Mouse (Mus musculus): ENCODE measurements at regions not wholly inside any gene's neighbourhood (a gene's known extent, or its start where the extent isn't known, plus 50 kb on each side); places are given as distances from the start of the nearest gene placed in this dataset.

GRCm38 (mm10) chr15:60124461-60124860 lies 108.0 kb upstream of the 4933412E24Rik start:
- H3K9ac ChIP-seq (ENCODE audit: low read length): no peak overlapping the region
- H3K9me3 ChIP-seq (ENCODE audit: control insufficient read depth, low read length): no peaks in the 10 kb centered on the region
- ATAC-seq (ENCODE audit: low read depth): no peak
- H3K4me1 ChIP-seq (replicated peaks; ENCODE audit: control insufficient read depth, insufficient read depth, low read length): no peaks in the 10 kb centered on the region
- WGBS: 20% methylated on average over 3 of the region's 3 CpGs
- no peaks in the 10 kb centered on the region for H3K27me3 ChIP-seq (ENCODE audit: control insufficient read depth, insufficient read depth, low read depth, low read length)
- no peaks in the 10 kb centered on the region for H3K36me3 ChIP-seq (ENCODE audit: control insufficient read depth, insufficient read depth, low read length)
- no peak overlapping the region for H3K4me2 ChIP-seq (ENCODE audit: low read depth, low read length)
- H3K4me3 ChIP-seq (ENCODE audit: low read length): no peak overlapping the region
- no peak overlapping the region for H3K27ac ChIP-seq (ENCODE audit: low read length)

GRCm38 (mm10) chr15:60119926-60120325 lies 103.5 kb upstream of the 4933412E24Rik start:
- Histone ChIP-seq H3K9me3 (ENCODE audit: control insufficient read depth, low read length) (no peaks in the 10 kb centered on the region), H3K4me1 (replicated peaks; ENCODE audit: control insufficient read depth, insufficient read depth, low read length) (no peaks in the 10 kb centered on the region), H3K36me3 (ENCODE audit: control insufficient read depth, insufficient read depth, low read length) (no peaks in the 10 kb centered on the region), H3K4me3 (ENCODE audit: low read length) (no peak overlapping the region), H3K27ac (ENCODE audit: low read length) (no peak overlapping the region), H3K4me2 (ENCODE audit: low read depth, low read length) (no peak overlapping the region), H3K9ac (ENCODE audit: low read length) (no peak overlapping the region), H3K27me3 (ENCODE audit: control insufficient read depth, insufficient read depth, low read depth, low read length) (no peaks in the 10 kb centered on the region)
- 83% methylated on average over 1 of the region's 1 CpGs for WGBS
- ATAC-seq (ENCODE audit: low read depth): no peak

DNA sequence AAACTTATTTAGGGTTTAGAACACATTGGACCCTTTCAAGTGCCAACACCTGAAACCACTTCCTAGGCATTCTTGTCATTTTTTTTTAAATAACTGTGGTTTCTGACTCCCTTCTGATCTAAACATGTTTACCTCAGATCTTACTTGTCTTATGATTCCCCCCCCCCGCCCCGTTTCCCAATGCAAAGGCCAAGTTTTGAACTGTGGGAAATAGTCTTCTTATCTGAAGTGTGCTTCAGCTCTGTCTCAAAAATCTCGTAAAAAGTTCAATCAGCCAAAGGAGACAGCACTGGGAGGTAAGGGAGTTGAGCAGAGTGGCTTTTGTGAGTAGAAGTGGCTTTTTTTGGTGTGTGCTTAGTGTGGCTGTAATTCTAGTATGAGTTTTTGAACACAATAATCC lies 95.5 kb upstream of the 4933412E24Rik start:
- ATAC-seq (ENCODE audit: low read depth): peak; percentile 60; the same call in 1 of the 2 replicates
- Histone ChIP-seq H3K4me1 (replicated peaks; ENCODE audit: control insufficient read depth, insufficient read depth, low read length) (0 out of 2 replicates have a peak, but pooled peaks cover 4% of the 10 kb centered on the region), H3K4me2 (ENCODE audit: low read depth, low read length) (no peak overlapping the region), H3K27ac (ENCODE audit: low read length) (no peak overlapping the region; the same call in 1 of the 2 replicates), H3K9me3 (ENCODE audit: control insufficient read depth, low read length) (no peaks in the 10 kb centered on the region), H3K9ac (ENCODE audit: low read length) (no peak overlapping the region), H3K27me3 (ENCODE audit: control insufficient read depth, insufficient read depth, low read depth, low read length) (no peaks in the 10 kb centered on the region), H3K36me3 (ENCODE audit: control insufficient read depth, insufficient read depth, low read length) (no peaks in the 10 kb centered on the region), H3K4me3 (ENCODE audit: low read length) (no peak overlapping the region)
- 45% methylated on average over 3 of the region's 3 CpGs for whole genome bisulfite sequencing

DNA sequence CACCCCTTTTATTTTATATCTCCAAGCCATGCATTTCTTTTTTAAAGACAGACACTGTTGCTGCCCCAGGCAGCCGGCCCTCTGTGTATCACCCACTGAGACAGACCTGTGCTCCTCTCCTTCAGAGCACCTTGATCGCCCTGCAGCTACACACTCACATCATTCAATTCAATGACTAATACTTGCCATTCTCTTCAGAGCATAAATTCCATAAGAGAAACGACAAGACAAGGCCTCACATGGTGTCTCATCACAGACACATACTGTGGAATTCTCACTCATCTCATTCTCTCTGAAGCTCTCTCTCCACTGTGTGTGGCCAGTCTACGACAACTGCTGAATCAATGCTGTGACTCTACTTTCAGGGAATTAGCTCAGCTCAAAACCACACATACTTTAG lies 94.6 kb upstream of the 4933412E24Rik start:
- ATAC-seq (ENCODE audit: low read depth): no peak
- Histone ChIP-seq H3K27ac (ENCODE audit: low read length) (peak overlapping the region; percentile 17; the same call in 1 of the 2 replicates), H3K4me1 (replicated peaks; ENCODE audit: control insufficient read depth, insufficient read depth, low read length) (0 out of 2 replicates have a peak, but pooled peaks cover 4% of the 10 kb centered on the region), H3K27me3 (ENCODE audit: control insufficient read depth, insufficient read depth, low read depth, low read length) (no peaks in the 10 kb centered on the region), H3K4me2 (ENCODE audit: low read depth, low read length) (no peak overlapping the region), H3K9me3 (ENCODE audit: control insufficient read depth, low read length) (no peaks in the 10 kb centered on the region), H3K9ac (ENCODE audit: low read length) (no peak overlapping the region), H3K4me3 (ENCODE audit: low read length) (no peak overlapping the region), H3K36me3 (ENCODE audit: control insufficient read depth, insufficient read depth, low read length) (no peaks in the 10 kb centered on the region)
- 80% methylated on average over 4 of the region's 4 CpGs for WGBS

DNA sequence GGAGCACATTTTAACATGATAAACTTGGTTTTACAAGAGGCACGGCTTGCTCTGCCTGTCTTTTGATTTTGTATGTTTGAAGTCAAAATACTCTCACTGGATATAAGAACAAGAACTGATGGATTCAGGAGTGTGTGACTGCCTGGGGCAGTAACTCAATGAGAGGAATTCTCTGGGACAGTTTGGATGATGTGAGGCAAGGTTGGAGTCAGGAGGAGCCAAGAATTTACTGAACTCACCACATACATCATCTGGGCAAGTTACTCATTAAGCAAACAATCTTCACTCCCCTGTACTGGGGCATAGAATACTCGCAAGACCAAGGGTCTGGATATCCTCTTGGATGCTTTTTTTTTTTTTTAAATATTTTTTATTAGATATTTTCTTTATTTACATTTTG lies 87.7 kb upstream of the 4933412E24Rik start:
- H3K4me2 ChIP-seq (ENCODE audit: low read depth, low read length): no peak overlapping the region
- H3K4me1 ChIP-seq (replicated peaks; ENCODE audit: control insufficient read depth, insufficient read depth, low read length): no peaks in the 10 kb centered on the region
- no peak overlapping the region for H3K4me3 ChIP-seq (ENCODE audit: low read length)
- no peaks in the 10 kb centered on the region for H3K27me3 ChIP-seq (ENCODE audit: control insufficient read depth, insufficient read depth, low read depth, low read length)
- no peak overlapping the region for H3K27ac ChIP-seq (ENCODE audit: low read length)
- no peak for ATAC-seq (ENCODE audit: low read depth)
- WGBS: 42% methylated on average over 2 of the region's 2 CpGs
- no peaks in the 10 kb centered on the region for H3K9me3 ChIP-seq (ENCODE audit: control insufficient read depth, low read length)
- no peak overlapping the region for H3K9ac ChIP-seq (ENCODE audit: low read length)
- no peaks in the 10 kb centered on the region for H3K36me3 ChIP-seq (ENCODE audit: control insufficient read depth, insufficient read depth, low read length)

DNA sequence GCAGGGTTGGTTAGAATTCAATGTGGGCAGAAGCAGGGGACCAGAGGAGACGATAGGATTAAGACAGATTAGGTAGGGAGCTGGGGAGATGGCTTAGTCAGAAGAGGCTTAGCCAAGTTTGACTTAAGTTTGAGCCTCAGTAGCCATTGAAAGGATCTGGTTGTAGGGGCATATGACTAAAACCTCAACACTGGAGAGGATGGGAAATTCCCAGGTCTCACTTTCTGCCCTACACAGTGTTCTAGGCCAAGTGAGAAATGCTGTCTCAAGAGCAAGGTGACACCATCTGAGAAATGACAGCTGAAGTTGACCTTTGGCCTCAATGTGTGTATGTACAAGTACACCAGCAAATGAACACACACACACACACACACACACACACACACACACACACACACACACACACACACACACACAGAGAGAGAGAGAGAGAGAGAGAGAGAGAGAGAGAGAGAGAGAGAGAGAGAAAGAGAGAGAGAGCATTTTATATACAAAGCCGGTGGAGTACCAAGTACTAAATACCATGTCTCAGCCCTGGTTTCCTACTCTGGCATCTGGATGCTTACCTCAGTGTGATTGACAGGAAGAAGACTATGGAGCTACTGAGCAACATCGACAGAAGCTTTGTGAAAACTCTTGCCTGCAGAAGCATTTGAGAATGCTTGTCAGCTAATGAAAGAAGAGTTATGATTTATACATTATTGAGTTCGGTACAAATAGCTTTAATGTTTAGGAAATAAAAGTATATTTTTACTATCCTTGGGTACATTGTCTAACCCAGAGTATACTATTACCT lies 85.3 kb upstream of the 4933412E24Rik start:
- H3K4me1 ChIP-seq (replicated peaks; ENCODE audit: control insufficient read depth, insufficient read depth, low read length): no peaks in the 10 kb centered on the region
- WGBS: 79% methylated on average over 4 of the region's 4 CpGs
- no peaks in the 10 kb centered on the region for H3K9me3 ChIP-seq (ENCODE audit: control insufficient read depth, low read length)
- H3K9ac ChIP-seq (ENCODE audit: low read length): no peak overlapping the region
- H3K36me3 ChIP-seq (ENCODE audit: control insufficient read depth, insufficient read depth, low read length): no peaks in the 10 kb centered on the region
- H3K4me2 ChIP-seq (ENCODE audit: low read depth, low read length): no peak overlapping the region
- H3K27ac ChIP-seq (ENCODE audit: low read length): no peak overlapping the region
- no peak for ATAC-seq (ENCODE audit: low read depth)
- no peak overlapping the region for H3K4me3 ChIP-seq (ENCODE audit: low read length)
- no peaks in the 10 kb centered on the region for H3K27me3 ChIP-seq (ENCODE audit: control insufficient read depth, insufficient read depth, low read depth, low read length)

DNA sequence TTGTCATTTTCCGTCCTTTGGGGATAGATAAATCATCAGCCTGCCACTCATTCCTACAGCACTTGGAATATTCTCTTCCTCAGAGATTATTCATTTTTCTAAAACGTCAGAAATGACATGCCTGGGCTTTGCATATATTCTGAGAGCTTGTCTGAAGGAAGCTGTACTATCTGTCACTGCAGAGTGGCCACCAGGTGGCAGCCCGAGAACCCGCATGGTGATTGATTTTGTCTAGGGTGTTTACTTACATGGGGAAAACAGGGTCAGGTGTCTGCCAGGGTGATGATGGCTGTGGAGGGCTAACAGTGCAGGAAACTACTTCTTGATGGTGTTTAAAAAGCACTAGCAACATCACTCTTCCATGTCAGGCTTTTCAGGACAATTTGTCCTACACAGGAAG lies 80.7 kb upstream of the 4933412E24Rik start:
- 11% methylated on average over 4 of the region's 4 CpGs for WGBS
- Histone ChIP-seq H3K4me3 (ENCODE audit: low read length) (no peak overlapping the region), H3K27ac (ENCODE audit: low read length) (no peak overlapping the region), H3K9me3 (ENCODE audit: control insufficient read depth, low read length) (no peaks in the 10 kb centered on the region), H3K9ac (ENCODE audit: low read length) (no peak overlapping the region), H3K4me2 (ENCODE audit: low read depth, low read length) (no peak overlapping the region), H3K4me1 (replicated peaks; ENCODE audit: control insufficient read depth, insufficient read depth, low read length) (no peaks in the 10 kb centered on the region), H3K27me3 (ENCODE audit: control insufficient read depth, insufficient read depth, low read depth, low read length) (no peaks in the 10 kb centered on the region), H3K36me3 (ENCODE audit: control insufficient read depth, insufficient read depth, low read length) (no peaks in the 10 kb centered on the region)
- no peak for ATAC-seq (ENCODE audit: low read depth)

DNA sequence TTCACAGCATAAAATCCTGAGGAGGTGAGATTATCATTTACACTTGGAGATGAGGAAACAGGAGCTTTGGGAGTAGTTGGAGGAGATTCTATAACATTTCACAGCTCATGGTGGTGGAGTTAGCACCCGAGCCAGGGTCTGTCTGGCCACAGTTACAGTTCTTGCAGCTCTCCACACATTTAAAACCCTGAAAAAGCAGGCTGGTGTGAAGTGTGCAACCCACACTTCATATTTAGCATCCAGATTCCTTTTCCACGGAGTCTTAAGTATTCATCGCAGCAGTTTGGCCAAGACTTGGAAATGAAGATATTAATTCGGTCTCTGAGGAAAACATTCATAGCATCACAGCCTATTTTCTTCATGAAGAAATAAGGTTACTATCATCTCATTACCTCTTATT lies 79.7 kb upstream of the 4933412E24Rik start:
- WGBS: 80% methylated on average over 4 of the region's 4 CpGs
- ATAC-seq (ENCODE audit: low read depth): no peak
- no peak overlapping the region for H3K27ac ChIP-seq (ENCODE audit: low read length)
- H3K9me3 ChIP-seq (ENCODE audit: control insufficient read depth, low read length): no peaks in the 10 kb centered on the region
- no peaks in the 10 kb centered on the region for H3K4me1 ChIP-seq (replicated peaks; ENCODE audit: control insufficient read depth, insufficient read depth, low read length)
- no peak overlapping the region for H3K9ac ChIP-seq (ENCODE audit: low read length)
- no peaks in the 10 kb centered on the region for H3K27me3 ChIP-seq (ENCODE audit: control insufficient read depth, insufficient read depth, low read depth, low read length)
- no peak overlapping the region for H3K4me2 ChIP-seq (ENCODE audit: low read depth, low read length)
- no peaks in the 10 kb centered on the region for H3K36me3 ChIP-seq (ENCODE audit: control insufficient read depth, insufficient read depth, low read length)
- H3K4me3 ChIP-seq (ENCODE audit: low read length): no peak overlapping the region

DNA sequence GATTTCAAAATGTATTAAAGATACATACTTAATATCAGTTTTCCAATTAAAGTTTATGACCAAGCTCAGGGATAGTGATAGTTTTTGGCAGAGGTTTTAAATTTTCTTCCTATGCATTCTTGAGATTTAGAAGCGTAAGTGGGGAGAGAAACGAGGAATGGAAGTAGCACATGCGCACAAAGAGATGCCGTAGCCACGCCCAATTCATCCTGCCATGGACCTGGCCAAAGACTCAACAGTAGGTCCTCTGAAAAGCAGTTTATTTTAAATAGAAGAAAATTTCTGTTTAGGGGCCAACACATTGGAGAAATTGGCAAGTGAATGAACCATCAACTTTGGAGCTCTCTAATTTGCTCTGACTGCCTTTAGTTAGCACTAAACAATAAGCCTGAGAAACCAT lies 73.5 kb upstream of the 4933412E24Rik start:
- WGBS: 89% methylated on average over 5 of the region's 5 CpGs
- Histone ChIP-seq H3K4me3 (ENCODE audit: low read length) (no peak overlapping the region), H3K36me3 (ENCODE audit: control insufficient read depth, insufficient read depth, low read length) (no peaks in the 10 kb centered on the region), H3K4me1 (replicated peaks; ENCODE audit: control insufficient read depth, insufficient read depth, low read length) (no peaks in the 10 kb centered on the region), H3K9ac (ENCODE audit: low read length) (no peak overlapping the region), H3K4me2 (ENCODE audit: low read depth, low read length) (no peak overlapping the region), H3K27me3 (ENCODE audit: control insufficient read depth, insufficient read depth, low read depth, low read length) (no peaks in the 10 kb centered on the region), H3K9me3 (ENCODE audit: control insufficient read depth, low read length) (no peaks in the 10 kb centered on the region), H3K27ac (ENCODE audit: low read length) (no peak overlapping the region)
- no peak for ATAC-seq (ENCODE audit: low read depth)
